Mouse (Mus musculus): ENCODE measurements at regions not wholly inside any gene's neighbourhood (a gene's known extent, or its start where the extent isn't known, plus 50 kb on each side); places are given as distances from the start of the nearest gene placed in this dataset.
"Not testable (repeated sequence)": the region's sequence is repeated elsewhere in the genome, so short reads cannot be mapped to it uniquely, and the experiment has no call there.

- peak in 1 of 2 experiments; percentile 5 for DNase-seq (ENCODE audit: extremely low spot score in 1 of 2, low spot score in 1 of 2)
Observed at GRCm38 (mm10) chr2:98112023-98112422, 550.0 kb upstream of the Gm10801 start.

- peak; percentile 70 to 79 for DNase-seq (ENCODE audit: extremely low spot score in 1 of 2, low spot score in 1 of 2)
Observed at GRCm38 (mm10) chr2:98123441-98123840, 538.6 kb upstream of the Gm10801 start.

GRCm38 (mm10) chr2:98124646-98125045 is 537.4 kb upstream of the Gm10801 start:
- peak in 1 of 2 experiments; percentile 16 for DNase-seq (ENCODE audit: extremely low spot score in 1 of 2, low spot score in 1 of 2)

- DNase-seq (ENCODE audit: extremely low spot score in 1 of 2, low spot score in 1 of 2), result not testable (repeated sequence)
Observed at GRCm38 (mm10) chr2:98140461-98140860, 521.6 kb upstream of the Gm10801 start.

GRCm38 (mm10) chr2:98143711-98144110 is 518.3 kb upstream of the Gm10801 start:
- DNase-seq (ENCODE audit: extremely low spot score in 1 of 2, low spot score in 1 of 2), result no peak
